Mouse (Mus musculus): ENCODE measurements at regions not wholly inside any gene's neighbourhood (a gene's known extent, or its start where the extent isn't known, plus 50 kb on each side); places are given as distances from the start of the nearest gene placed in this dataset.

GRCm38 (mm10) chr19:26510887-26511286, 94.0 kb upstream of the Smarca2 start:
- no peak overlapping the region for H3K4me3 ChIP-seq (ENCODE audit: control insufficient read depth, insufficient read depth, low read length)
- H3K4me1 ChIP-seq (replicated peaks; ENCODE audit: control insufficient read depth, insufficient read depth, low read length), result no peaks in the 10 kb centered on the region
- no peak for DNase-seq
- no peak overlapping the region for H3K27ac ChIP-seq (ENCODE audit: control insufficient read depth, insufficient read depth, low read length)
- H3K27me3 ChIP-seq (ENCODE audit: control insufficient read depth, insufficient read depth, low read length), result no peaks in the 10 kb centered on the region
- 89% methylated on average over 3 of the region's 3 CpGs for WGBS
- no peak for TF ChIP-seq POLR2A (IDR thresholded peaks at IDR 0.05; ENCODE audit: control insufficient read depth, extremely low read depth, insufficient read depth, low read length, poor library complexity)
- no peak for TF ChIP-seq CTCF (IDR thresholded peaks at IDR 0.05; ENCODE audit: borderline replicate concordance, control insufficient read depth, extremely low read depth, insufficient read depth, low read length, poor library complexity)
- H3K36me3 ChIP-seq (ENCODE audit: control insufficient read depth, insufficient read depth, low read length), result no peaks in the 10 kb centered on the region

GRCm38 (mm10) chr19:26511756-26512155, 93.1 kb upstream of the Smarca2 start:
- DNase-seq, result no peak
- H3K4me1 ChIP-seq (replicated peaks; ENCODE audit: control insufficient read depth, insufficient read depth, low read length), result no peaks in the 10 kb centered on the region
- no peak overlapping the region for H3K4me3 ChIP-seq (ENCODE audit: control insufficient read depth, insufficient read depth, low read length)
- no peaks in the 10 kb centered on the region for H3K36me3 ChIP-seq (ENCODE audit: control insufficient read depth, insufficient read depth, low read length)
- WGBS, result 94% methylated on average over 6 of the region's 6 CpGs
- H3K27ac ChIP-seq (ENCODE audit: control insufficient read depth, insufficient read depth, low read length), result no peak overlapping the region
- TF ChIP-seq POLR2A (IDR thresholded peaks at IDR 0.05; ENCODE audit: control insufficient read depth, extremely low read depth, insufficient read depth, low read length, poor library complexity) (no peak), CTCF (IDR thresholded peaks at IDR 0.05; ENCODE audit: borderline replicate concordance, control insufficient read depth, extremely low read depth, insufficient read depth, low read length, poor library complexity) (no peak)
- H3K27me3 ChIP-seq (ENCODE audit: control insufficient read depth, insufficient read depth, low read length), result no peaks in the 10 kb centered on the region

GRCm38 (mm10) chr19:26524583-26524982, 80.3 kb upstream of the Smarca2 start:
- no peak overlapping the region for H3K27ac ChIP-seq (ENCODE audit: control insufficient read depth, insufficient read depth, low read length)
- H3K36me3 ChIP-seq (ENCODE audit: control insufficient read depth, insufficient read depth, low read length), result no peaks in the 10 kb centered on the region
- TF ChIP-seq POLR2A (IDR thresholded peaks at IDR 0.05; ENCODE audit: control insufficient read depth, extremely low read depth, insufficient read depth, low read length, poor library complexity) (no peak), CTCF (IDR thresholded peaks at IDR 0.05; ENCODE audit: borderline replicate concordance, control insufficient read depth, extremely low read depth, insufficient read depth, low read length, poor library complexity) (no peak)
- H3K27me3 ChIP-seq (ENCODE audit: control insufficient read depth, insufficient read depth, low read length), result no peaks in the 10 kb centered on the region
- H3K4me3 ChIP-seq (ENCODE audit: control insufficient read depth, insufficient read depth, low read length), result no peak overlapping the region
- WGBS, result 62% methylated on average over 3 of the region's 3 CpGs
- DNase-seq, result no peak
- H3K4me1 ChIP-seq (replicated peaks; ENCODE audit: control insufficient read depth, insufficient read depth, low read length), result no peaks in the 10 kb centered on the region

GRCm38 (mm10) chr19:26531390-26531789, 73.5 kb upstream of the Smarca2 start:
- Histone ChIP-seq H3K27ac (ENCODE audit: control insufficient read depth, insufficient read depth, low read length) (no peak overlapping the region), H3K27me3 (ENCODE audit: control insufficient read depth, insufficient read depth, low read length) (no peaks in the 10 kb centered on the region), H3K4me3 (ENCODE audit: control insufficient read depth, insufficient read depth, low read length) (no peak overlapping the region), H3K36me3 (ENCODE audit: control insufficient read depth, insufficient read depth, low read length) (no peaks in the 10 kb centered on the region), H3K4me1 (replicated peaks; ENCODE audit: control insufficient read depth, insufficient read depth, low read length) (no peaks in the 10 kb centered on the region)
- TF ChIP-seq POLR2A (IDR thresholded peaks at IDR 0.05; ENCODE audit: control insufficient read depth, extremely low read depth, insufficient read depth, low read length, poor library complexity) (no peak), CTCF (IDR thresholded peaks at IDR 0.05; ENCODE audit: borderline replicate concordance, control insufficient read depth, extremely low read depth, insufficient read depth, low read length, poor library complexity) (no peak)
- WGBS, result 87% methylated on average over 4 of the region's 4 CpGs
- no peak for DNase-seq

GRCm38 (mm10) chr19:26532509-26532908, 72.3 kb upstream of the Smarca2 start:
- 72% methylated on average over 6 of the region's 6 CpGs for WGBS
- TF ChIP-seq CTCF (IDR thresholded peaks at IDR 0.05; ENCODE audit: borderline replicate concordance, control insufficient read depth, extremely low read depth, insufficient read depth, low read length, poor library complexity) (no peak), POLR2A (IDR thresholded peaks at IDR 0.05; ENCODE audit: control insufficient read depth, extremely low read depth, insufficient read depth, low read length, poor library complexity) (no peak)
- no peak for DNase-seq

GRCm38 (mm10) chr19:26545671-26546070, 59.2 kb upstream of the Smarca2 start:
- DNase-seq, result no peak
- 76% methylated on average over 3 of the region's 3 CpGs for WGBS
- H3K36me3 ChIP-seq (ENCODE audit: control insufficient read depth, insufficient read depth, low read length), result no peaks in the 10 kb centered on the region
- H3K4me1 ChIP-seq (replicated peaks; ENCODE audit: control insufficient read depth, insufficient read depth, low read length), result no peaks in the 10 kb centered on the region
- no peak overlapping the region for H3K4me3 ChIP-seq (ENCODE audit: control insufficient read depth, insufficient read depth, low read length)
- no peak overlapping the region for H3K27ac ChIP-seq (ENCODE audit: control insufficient read depth, insufficient read depth, low read length)
- TF ChIP-seq CTCF (IDR thresholded peaks at IDR 0.05; ENCODE audit: borderline replicate concordance, control insufficient read depth, extremely low read depth, insufficient read depth, low read length, poor library complexity) (no peak), POLR2A (IDR thresholded peaks at IDR 0.05; ENCODE audit: control insufficient read depth, extremely low read depth, insufficient read depth, low read length, poor library complexity) (no peak)
- no peaks in the 10 kb centered on the region for H3K27me3 ChIP-seq (ENCODE audit: control insufficient read depth, insufficient read depth, low read length)

More at GRCm38 (mm10) chr19:26532509-26532908, 72.3 kb upstream of the Smarca2 start:
- H3K36me3 ChIP-seq (ENCODE audit: control insufficient read depth, insufficient read depth, low read length), result no peaks in the 10 kb centered on the region
- no peak overlapping the region for H3K4me3 ChIP-seq (ENCODE audit: control insufficient read depth, insufficient read depth, low read length)
- H3K4me1 ChIP-seq (replicated peaks; ENCODE audit: control insufficient read depth, insufficient read depth, low read length), result no peaks in the 10 kb centered on the region
- H3K27ac ChIP-seq (ENCODE audit: control insufficient read depth, insufficient read depth, low read length), result no peak overlapping the region
- H3K27me3 ChIP-seq (ENCODE audit: control insufficient read depth, insufficient read depth, low read length), result no peaks in the 10 kb centered on the region

- Histone ChIP-seq H3K4me3 (ENCODE audit: control insufficient read depth, insufficient read depth, low read length) (no peak overlapping the region), H3K27ac (ENCODE audit: control insufficient read depth, insufficient read depth, low read length) (no peak overlapping the region), H3K36me3 (ENCODE audit: control insufficient read depth, insufficient read depth, low read length) (no peaks in the 10 kb centered on the region), H3K27me3 (ENCODE audit: control insufficient read depth, insufficient read depth, low read length) (no peaks in the 10 kb centered on the region), H3K4me1 (replicated peaks; ENCODE audit: control insufficient read depth, insufficient read depth, low read length) (no peaks in the 10 kb centered on the region)
- no peak for DNase-seq
- 93% methylated on average over 6 of the region's 6 CpGs for WGBS
- TF ChIP-seq POLR2A (IDR thresholded peaks at IDR 0.05; ENCODE audit: control insufficient read depth, extremely low read depth, insufficient read depth, low read length, poor library complexity) (no peak), CTCF (IDR thresholded peaks at IDR 0.05; ENCODE audit: borderline replicate concordance, control insufficient read depth, extremely low read depth, insufficient read depth, low read length, poor library complexity) (no peak)
These were observed 57.3 kb upstream of the Smarca2 start for GRCm38 (mm10) chr19:26547522-26547921.

Measured in thymus, adult 2 months (tissue).